Mouse (Mus musculus) splenic B cell, adult 2 months (primary cell): Measurements from ENCODE around the gene Adgrg6.

ENCODE experiments used
- DNase-seq: peaks from one replicate; pipeline ENCODE4 v3.0.0-alpha.2; 2011; ENCODE audit warnings: low read depth, low spot score
- H3K27me3 ChIP-seq: 2 replicates; pipeline ENCODE4 v1.6.1; 2012; ENCODE audit warnings: mild to moderate bottlenecking, low read length, moderate library complexity, mixed read lengths; ENCODE audit not compliant: control insufficient read depth, poor library complexity, insufficient read depth, severe bottlenecking
- H3K36me3 ChIP-seq: 2 replicates; pipeline ENCODE4 v1.6.1; 2012; ENCODE audit warnings: mild to moderate bottlenecking, low read length, moderate library complexity, mixed read lengths; ENCODE audit not compliant: control insufficient read depth, poor library complexity, insufficient read depth, severe bottlenecking

Adgrg6 gene

DNA sequence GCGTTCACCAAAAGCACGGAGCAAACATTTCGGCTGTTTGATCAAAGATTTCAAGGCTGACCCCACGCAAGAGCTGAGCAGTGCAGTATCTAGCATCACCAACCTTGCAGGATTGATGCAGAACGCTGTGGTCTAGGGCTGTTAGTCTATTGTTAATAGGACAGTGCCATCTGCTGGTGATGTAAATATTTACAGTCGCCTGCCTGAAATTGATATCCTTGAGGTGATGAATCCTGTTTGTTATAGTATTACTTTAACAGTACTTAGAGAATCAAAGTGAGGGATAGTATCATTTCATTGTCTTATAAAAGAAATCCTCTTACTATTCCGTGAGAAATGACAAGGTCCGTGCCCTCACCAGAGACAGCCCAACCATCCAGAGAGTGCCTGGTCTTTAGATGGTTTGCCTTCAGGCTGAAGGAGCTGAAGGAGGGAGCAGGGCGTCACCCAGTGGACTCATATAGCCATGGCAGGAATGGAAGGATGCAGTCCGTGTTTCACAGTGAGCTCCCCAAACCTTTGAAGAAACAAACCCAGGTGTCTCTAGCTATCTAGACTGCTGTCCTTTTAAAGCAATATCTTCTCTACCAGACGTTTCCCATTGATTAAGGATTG is 154.3 kb downstream of the Adgrg6 start:
- Histone ChIP-seq H3K36me3 (no peaks in the 10 kb centered on the region), H3K27me3 (no peaks in the 10 kb centered on the region)
- peak; percentile 69 for DNase-seq

DNA sequence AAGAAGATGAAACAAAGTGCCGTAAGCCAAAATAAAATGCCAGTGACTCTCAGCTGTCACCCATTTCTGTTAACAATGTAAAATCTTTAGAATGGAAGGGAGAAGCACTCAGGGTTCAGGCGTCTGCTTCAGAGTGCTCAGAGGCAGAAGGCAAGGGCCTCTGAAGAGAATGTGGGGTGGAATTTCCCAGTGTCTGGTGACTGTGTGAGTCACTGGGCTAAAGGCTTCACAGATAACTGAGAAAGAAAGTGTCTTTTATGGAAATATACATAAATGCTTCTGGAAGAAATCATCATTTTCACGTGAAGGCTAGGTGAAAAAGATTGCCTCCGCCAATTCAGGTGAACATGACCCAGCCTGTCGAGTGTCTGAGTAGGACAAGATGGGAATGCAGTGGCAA is 159.9 kb downstream of the Adgrg6 start:
- DNase-seq, result no peak
- H3K36me3 ChIP-seq, result no peaks in the 10 kb centered on the region
- no peaks in the 10 kb centered on the region for H3K27me3 ChIP-seq

DNA sequence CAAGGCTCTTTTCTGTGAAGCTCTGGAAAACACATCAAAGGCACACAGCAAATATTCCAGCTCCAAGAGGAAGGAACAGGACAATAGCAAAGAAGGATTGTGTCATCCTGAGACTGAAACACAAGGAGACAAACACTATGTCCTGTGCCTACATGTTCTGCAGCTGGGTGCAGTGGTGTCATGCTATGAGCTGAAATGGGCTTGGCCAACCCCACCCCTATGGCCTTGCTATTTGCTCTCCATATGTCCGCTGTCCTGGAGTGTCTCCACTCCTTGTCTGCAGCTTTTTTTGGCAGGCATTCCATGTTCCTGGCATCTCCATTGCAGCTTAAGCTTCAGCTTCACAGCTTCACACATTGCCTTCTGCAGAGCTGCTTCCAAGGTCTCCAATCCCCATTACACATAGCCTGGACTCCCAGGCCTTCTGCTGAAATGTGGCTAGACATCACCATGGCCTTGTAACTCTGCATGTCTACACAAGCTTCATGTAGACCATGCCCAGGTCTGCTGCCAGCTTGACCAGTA is 180.3 kb downstream of the Adgrg6 start:
- Histone ChIP-seq H3K27me3 (no peaks in the 10 kb centered on the region), H3K36me3 (no peaks in the 10 kb centered on the region)
- DNase-seq, result no peak

GRCm38 (mm10) chr10:14363226-14363625 is 182.2 kb downstream of the Adgrg6 start:
- DNase-seq, result no peak
- no peaks in the 10 kb centered on the region for H3K36me3 ChIP-seq
- no peaks in the 10 kb centered on the region for H3K27me3 ChIP-seq

- H3K36me3 ChIP-seq, result no peaks in the 10 kb centered on the region
- DNase-seq, result no peak
- H3K27me3 ChIP-seq, result no peaks in the 10 kb centered on the region
Observed at GRCm38 (mm10) chr10:14358271-14358670, 187.2 kb downstream of the Adgrg6 start.
